In genomic region chr12:73722060-73722459, GRCm38 (mm10) we compare ENCODE assay signal across 20 mouse cellular contexts.
A peak's percentile ranks its signal among the peaks of the same experiment; 100 is the strongest.
DNase-seq lines count a peak whose midpoint lies in the region; ATAC-seq and TF ChIP-seq lines count a peak whose summit lies in the region.
"Had no signal": no experiment of that assay in that cellular context is flagged by ENCODE, and none has a peak within 500 bp of the region (broad histone marks: within the 10 kb centered on the region; RNA-seq: fewer than 3 reads in every experiment).

No protein-coding gene starts in this region.

- peaks cover 43% of the 10 kb centered on the region for H3K4me1 ChIP-seq in heart, embryonic 13.5 days
- H3K4me1 ChIP-seq: embryonic facial prominence, embryonic 12.5 days; limb, embryonic 13.5 days; liver, embryonic 13.5 days; lung, embryonic 15.5 days; midbrain, embryonic 10.5 days had no signal

- no peak overlapping the region for H3K4me3 ChIP-seq in gastrocnemius, adult 2 months
- H3K4me3 ChIP-seq in heart, embryonic 13.5 days, result no peak overlapping the region
- H3K4me3 ChIP-seq: embryonic facial prominence, embryonic 12.5 days; erythroblast, embryonic 14.5 days; limb, embryonic 13.5 days; liver, embryonic 13.5 days; lung, embryonic 15.5 days; midbrain, embryonic 10.5 days had no signal

- H3K36me3 ChIP-seq in heart, embryonic 13.5 days, result peaks cover 26% of the 10 kb centered on the region
- H3K36me3 ChIP-seq: embryonic facial prominence, embryonic 12.5 days; limb, embryonic 13.5 days; liver, embryonic 13.5 days; lung, embryonic 15.5 days; midbrain, embryonic 10.5 days had no signal

- no peak for TF ChIP-seq CTCF in gastrocnemius, adult 2 months (IDR thresholded peaks at IDR 0.05)

- WGBS in heart, embryonic 13.5 days, result 40% methylated on average over 3 of the region's 3 CpGs

- H3K27me3 ChIP-seq in heart, embryonic 13.5 days (replicated peaks), result no peaks in the 10 kb centered on the region
- H3K27me3 ChIP-seq: embryonic facial prominence, embryonic 12.5 days; limb, embryonic 13.5 days; liver, embryonic 13.5 days; lung, embryonic 15.5 days had no signal

- no peak; the same call in 1 of the 2 replicates for ATAC-seq in heart, embryonic 13.5 days (ENCODE audit: extremely low read depth, insufficient number of reproducible peaks, low FRiP score, low TSS enrichment)
- ATAC-seq: forebrain, embryonic 14.5 days had no signal

- peak; percentile 59 for DNase-seq in gastrocnemius, adult 2 months
- DNase-seq in gastrocnemius, postnatal 36 days, result no peak
- DNase-seq in gastrocnemius, postnatal 25 days, result peak; percentile 39
- peak; percentile 53 for DNase-seq in heart, postnatal 4 days
- no peak for DNase-seq in embryo, embryonic 9.5 days (ENCODE audit: extremely low spot score)
- DNase-seq in lung, postnatal 36 days, result no peak
- DNase-seq: B cell, adult 2 months; cerebellum, adult 9-10 months; kidney, adult 18-20 months; layer of hippocampus, postnatal 36 days; liver, embryonic 13.5 days; thymus, adult 2 months had no signal

- H3K4me2 ChIP-seq in heart, embryonic 13.5 days, result no peak overlapping the region
- H3K4me2 ChIP-seq: embryonic facial prominence, embryonic 12.5 days; limb, embryonic 13.5 days; liver, embryonic 13.5 days; lung, embryonic 15.5 days had no signal

- intact Hi-C loops in gastrocnemius, adult 2 months (cut with DNase I), result no loop called here
- intact Hi-C loops in gastrocnemius, postnatal 36 days (cut with DNase I), result no loop called here

- 0 out of 2 replicates have a peak, but pooled peaks cover 10% of the 10 kb centered on the region for H3K9me3 ChIP-seq in heart, embryonic 13.5 days
- H3K9me3 ChIP-seq: liver, embryonic 13.5 days; lung, embryonic 15.5 days; midbrain, embryonic 10.5 days had no signal

- H3K9ac ChIP-seq in heart, embryonic 13.5 days, result no peak overlapping the region
- H3K9ac ChIP-seq: embryonic facial prominence, embryonic 12.5 days; limb, embryonic 13.5 days; liver, embryonic 13.5 days; lung, embryonic 15.5 days had no signal

- H3K27ac ChIP-seq in gastrocnemius, adult 2 months, result no peak overlapping the region
- peak overlapping the region; percentile 65 for H3K27ac ChIP-seq in heart, embryonic 13.5 days (replicated peaks)
- H3K27ac ChIP-seq: embryonic facial prominence, embryonic 12.5 days; kidney, postnatal 0 days; limb, embryonic 13.5 days; liver, embryonic 13.5 days; lung, embryonic 15.5 days; midbrain, embryonic 10.5 days had no signal

Comparison
In these comparisons a context has a peak if more than half of its experiments do, and no peak if none do; other contexts are left out.
1. DNase-seq: peak in gastrocnemius, adult 2 months (single experiment), gastrocnemius, postnatal 25 days (single experiment) and heart, postnatal 4 days (single experiment); none in gastrocnemius, postnatal 36 days (0 of 2), embryo, embryonic 9.5 days (single experiment) and lung, postnatal 36 days (single experiment).